Mouse (Mus musculus) heart, adult 2 months (tissue): Measurements from ENCODE around the gene Trpv3. TPM values are rescaled to one million over a fixed set of nuclear protein-coding genes. Genes with fewer than 3 reads are reported as not detected.
"Not testable (repeated sequence)": the region's sequence is repeated elsewhere in the genome, so short reads cannot be mapped to it uniquely, and the experiment has no call there.

Source experiments
- DNase-seq, 2 experiments: peaks; one replicate each; pipeline ENCODE4 v3.0.0; 2021
- H3K27ac ChIP-seq: fragments of 200-600 bp; 2 replicates; pipeline ENCODE4 v1.8.1; 2022
- H3K27me3 ChIP-seq: fragments of 200-500 bp; 2 replicates; pipeline ENCODE4 v1.6.1; 2012; ENCODE audit warnings: mild to moderate bottlenecking, low read length, inconsistent platforms, mixed read lengths; ENCODE audit not compliant: control insufficient read depth, insufficient read depth
- H3K36me3 ChIP-seq: fragments of 200-500 bp; 2 replicates; pipeline ENCODE4 v1.6.1; 2012; ENCODE audit warnings: low read length, inconsistent platforms; ENCODE audit not compliant: control insufficient read depth, insufficient read depth
- H3K4me1 ChIP-seq: fragments of 200-500 bp; 2 replicates; pipeline ENCODE4 v1.6.1; 2011; ENCODE audit warnings: low read length; ENCODE audit not compliant: control insufficient read depth, insufficient read depth
- H3K4me3 ChIP-seq: fragments of 200-600 bp; 2 replicates; pipeline ENCODE4 v1.8.1; 2022
- H3K79me2 ChIP-seq: fragments of 200-500 bp; replicated peaks from 2 replicates; pipeline ENCODE4 v1.6.1; 2012; ENCODE audit warnings: mild to moderate bottlenecking, inconsistent platforms, low read length, moderate library complexity, mixed read lengths; ENCODE audit not compliant: control insufficient read depth, insufficient read depth
- H3K9ac ChIP-seq: fragments of 200-500 bp; 2 replicates; pipeline ENCODE4 v1.6.1; 2012; ENCODE audit warnings: low read depth, mild to moderate bottlenecking, control low read depth, inconsistent platforms, low read length, mixed read lengths
- CTCF ChIP-seq: fragments of 200-600 bp; IDR thresholded peaks from 2 replicates; pipeline ENCODE4 v1.8.1; 2022; ENCODE audit warnings: antibody characterized with exemption, mild to moderate bottlenecking, moderate library complexity
- EP300 ChIP-seq: fragments of 200-500 bp; IDR thresholded peaks from 2 replicates; pipeline ENCODE4 v1.6.1; 2011; ENCODE audit warnings: low read depth, low read length, control low read depth; ENCODE audit not compliant: insufficient read depth
- POLR2A ChIP-seq: fragments of 200-500 bp; IDR thresholded peaks from 2 replicates; pipeline ENCODE4 v1.6.1; 2011; ENCODE audit warnings: mild to moderate bottlenecking, low read depth, low read length, control low read depth; ENCODE audit not compliant: insufficient read depth
- WGBS: fragments of 180-500 bp; shearing (Covaris S2); methylation state at CpG from one replicate; pipeline ENCODE4 v1.1.7; 2018; 5-methylcytosine and 5-hydroxymethylcytosine counted together
- intact Hi-C: fragments of 180-260 bp; cut with DNase I; formaldehyde crosslinking; loops from one replicate; pipeline ENCODE4 v1.15.1; 2025
- polyA plus RNA-seq: library from polyadenylated mRNA; depleted of rRNA; stranded (reverse); fragments of >200 nt; gene quantifications from 2 replicates; pipeline ENCODE4 v1.2.3, GENCODE M21; 2012
- total RNA-seq, 2 experiments: library from RNA; stranded (reverse); gene quantifications; 2 replicates each; pipeline ENCODE4 v1.2.3; 2021

Gene Trpv3
- total and polyA plus RNA-seq, 3 experiments: 0.03 to 0.05 (median 0.04) TPM

GRCm38 (mm10) chr11:73289621-73290020 lies 22.4 kb downstream of the Trpv3 start:
- no peak overlapping the region for H3K4me3 ChIP-seq
- H3K9ac ChIP-seq: no peak overlapping the region
- 0 out of 2 replicates have a peak, but pooled peaks cover 1% of the 10 kb centered on the region for H3K4me1 ChIP-seq
- no peaks in the 10 kb centered on the region for H3K27me3 ChIP-seq
- H3K36me3 ChIP-seq: no peaks in the 10 kb centered on the region
- no peak for DNase-seq
- no peaks in the 10 kb centered on the region for H3K79me2 ChIP-seq
- no peak overlapping the region for H3K27ac ChIP-seq
- no peak for TF ChIP-seq POLR2A
- TF ChIP-seq EP300: no peak
- no peak for TF ChIP-seq CTCF
- intact Hi-C loops: loop anchor here (10.0 kb wide), 1 partner anchor 215 kb away; no protein-coding TSS in a partner anchor
- 69% methylated on average over 1 of the region's 1 CpGs for WGBS

- no peaks in the 10 kb centered on the region for H3K79me2 ChIP-seq
- no peaks in the 10 kb centered on the region for H3K27me3 ChIP-seq
- H3K4me1 ChIP-seq: no peaks in the 10 kb centered on the region
- intact Hi-C loops: no loop called here
- no peak overlapping the region for H3K9ac ChIP-seq
- DNase-seq: no peak
- H3K4me3 ChIP-seq: no peak overlapping the region
- no peak for TF ChIP-seq EP300
- no peak for TF ChIP-seq POLR2A
- TF ChIP-seq CTCF: no peak
- H3K36me3 ChIP-seq: no peaks in the 10 kb centered on the region
- WGBS: 58% methylated on average over 2 of the region's 2 CpGs
- no peak overlapping the region for H3K27ac ChIP-seq
These were observed 35.9 kb downstream of the Trpv3 start for GRCm38 (mm10) chr11:73303123-73303522.

GRCm38 (mm10) chr11:73315961-73316360 lies 48.8 kb downstream of the Trpv3 start:
- WGBS: 46% methylated on average over 3 of the region's 3 CpGs
- Histone ChIP-seq H3K27me3 (no peaks in the 10 kb centered on the region), H3K36me3 (peaks cover 2% of the 10 kb centered on the region; the same call in 1 of the 2 replicates), H3K4me1 (no peaks in the 10 kb centered on the region), H3K27ac (no peak overlapping the region), H3K9ac (no peak overlapping the region), H3K4me3 (no peak overlapping the region), H3K79me2 (no peaks in the 10 kb centered on the region)
- no peak for TF ChIP-seq POLR2A
- intact Hi-C loops: no loop called here
- no peak for DNase-seq

GRCm38 (mm10) chr11:73318581-73318980 lies 51.4 kb downstream of the Trpv3 start:
- H3K4me1 ChIP-seq, H3K27me3 ChIP-seq, H3K9ac ChIP-seq, intact Hi-C loops, DNase-seq, H3K79me2 ChIP-seq, H3K36me3 ChIP-seq, H3K4me3 ChIP-seq: not testable (repeated sequence)
- H3K27ac ChIP-seq: peak overlapping the region; percentile 29; the same call in 1 of the 2 replicates
- WGBS: 44% methylated on average over 2 of the region's 2 CpGs

GRCm38 (mm10) chr11:73321064-73321463 lies 53.9 kb downstream of the Trpv3 start:
- H3K36me3 ChIP-seq, intact Hi-C loops, H3K79me2 ChIP-seq, DNase-seq, H3K4me1 ChIP-seq, H3K27me3 ChIP-seq, H3K4me3 ChIP-seq, H3K9ac ChIP-seq, H3K27ac ChIP-seq: not testable (repeated sequence)
- 84% methylated on average over 13 of the region's 13 CpGs for WGBS

GRCm38 (mm10) chr11:73323906-73324830 lies 57.0 kb downstream of the Trpv3 start:
- Histone ChIP-seq H3K9ac (peak overlapping the region; percentile 36), H3K4me1 (peaks cover 1% of the 10 kb centered on the region), H3K79me2 (no peaks in the 10 kb centered on the region), H3K36me3 (no peaks in the 10 kb centered on the region), H3K27ac (peak overlapping the region; percentile 4; the same call in 1 of the 2 replicates), H3K27me3 (no peaks in the 10 kb centered on the region), H3K4me3 (peak overlapping the region; percentile 11; the same call in 1 of the 2 replicates)
- intact Hi-C loops: no loop called here
- DNase-seq: no peak
- TF ChIP-seq POLR2A (0 out of 2 replicates have a peak, but pooled peaks have one; percentile 31), CTCF (no peak), EP300 (no peak)
- WGBS: 61% methylated on average over 9 of the region's 9 CpGs
